Mouse (Mus musculus) heart, postnatal 0 days (tissue): ENCODE data around the gene Foxl1.

Experiments used
- CTCF ChIP-seq: IDR thresholded peaks from 2 replicates; pipeline ENCODE4 v1.5.1; 2016; ENCODE audit warnings: antibody characterized with exemption, control low read depth, low read depth
- EP300 ChIP-seq: IDR thresholded peaks from 2 replicates; pipeline ENCODE4 v1.6.1; 2016; ENCODE audit warnings: antibody characterized with exemption, low read depth

DNA sequence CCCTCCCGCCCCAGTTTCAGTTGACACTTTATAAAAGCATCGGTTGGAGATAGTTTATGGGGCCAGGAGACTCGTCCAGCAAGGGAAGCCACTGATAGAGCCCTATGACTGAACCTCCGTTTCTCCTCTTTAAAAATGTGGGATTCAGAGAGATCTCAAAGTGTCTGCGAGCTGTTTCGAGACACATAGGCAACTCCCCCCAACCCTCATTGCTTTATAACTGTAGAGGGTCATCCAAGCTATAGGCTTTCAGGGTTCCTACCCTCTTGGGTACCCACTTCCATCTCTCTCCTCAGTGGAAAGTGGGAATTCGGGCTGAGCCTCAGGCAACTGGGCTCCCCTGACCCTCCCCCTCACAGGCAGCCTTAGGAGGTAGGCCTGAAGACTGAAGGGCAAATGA lies 46.3 kb upstream of the Foxl1 start:
- TF ChIP-seq CTCF (no peak), EP300 (no peak)
